Mouse (Mus musculus) hindlimb bud, embryonic 11.5 days (tissue): ENCODE results near the gene Astn2.
"Not testable (repeated sequence)": the region's sequence is repeated elsewhere in the genome, so short reads cannot be mapped to it uniquely, and the experiment has no call there.

Experiments
- DNase-seq: peaks from one replicate; pipeline ENCODE4 v3.0.0-alpha.2; 2012; ENCODE audit warnings: low read depth, low spot score; ENCODE audit errors: extremely low spot score

Gene Astn2

GRCm38 (mm10) chr4:65686258-65687005 lies 718.0 kb downstream of the Astn2 start:
- DNase-seq, result no peak

GRCm38 (mm10) chr4:65684401-65684800 lies 720.0 kb downstream of the Astn2 start:
- no peak for DNase-seq

GRCm38 (mm10) chr4:65679786-65680185 lies 724.6 kb downstream of the Astn2 start:
- not testable (repeated sequence) for DNase-seq

- DNase-seq, result no peak
These were observed 725.5 kb downstream of the Astn2 start for GRCm38 (mm10) chr4:65678929-65679328.

GRCm38 (mm10) chr4:65678495-65678894 lies 725.9 kb downstream of the Astn2 start:
- no peak for DNase-seq

- DNase-seq, result no peak
These were observed 730.0 kb downstream of the Astn2 start for GRCm38 (mm10) chr4:65674267-65674978.

- no peak for DNase-seq
These were observed 730.9 kb downstream of the Astn2 start for GRCm38 (mm10) chr4:65673418-65673933.

- no peak for DNase-seq
These were observed 732.1 kb downstream of the Astn2 start for GRCm38 (mm10) chr4:65672294-65672693.

- DNase-seq, result no peak
These were observed 732.7 kb downstream of the Astn2 start for GRCm38 (mm10) chr4:65671585-65672184.

GRCm38 (mm10) chr4:65667030-65667610 lies 737.3 kb downstream of the Astn2 start:
- DNase-seq, result no peak

- no peak for DNase-seq
These were observed 741.2 kb downstream of the Astn2 start for GRCm38 (mm10) chr4:65663176-65663575.

- peak; percentile 26 for DNase-seq
These were observed 749.7 kb downstream of the Astn2 start for GRCm38 (mm10) chr4:65654723-65655122.

- DNase-seq, result no peak
These were observed 761.8 kb downstream of the Astn2 start for GRCm38 (mm10) chr4:65642611-65643010.

- DNase-seq, result no peak
These were observed 766.2 kb downstream of the Astn2 start for GRCm38 (mm10) chr4:65638231-65638630.

GRCm38 (mm10) chr4:65620125-65620524 lies 784.3 kb downstream of the Astn2 start:
- DNase-seq, result no peak

- no peak for DNase-seq
These were observed 791.3 kb downstream of the Astn2 start for GRCm38 (mm10) chr4:65613135-65613534.

GRCm38 (mm10) chr4:65610896-65611295 lies 793.5 kb downstream of the Astn2 start:
- no peak for DNase-seq

- no peak for DNase-seq
These were observed 794.1 kb downstream of the Astn2 start for GRCm38 (mm10) chr4:65610329-65610728.

GRCm38 (mm10) chr4:65608112-65608511 lies 796.3 kb downstream of the Astn2 start:
- no peak for DNase-seq

- no peak for DNase-seq
These were observed 797.2 kb downstream of the Astn2 start for GRCm38 (mm10) chr4:65607184-65607631.

- DNase-seq, result no peak
These were observed 799.2 kb downstream of the Astn2 start for GRCm38 (mm10) chr4:65605151-65605702.
